Mouse (Mus musculus) lung, embryonic 15.5 days (tissue): Measurements from ENCODE around the gene Camk2d. TPM values are rescaled to one million over a fixed set of nuclear protein-coding genes. Genes with fewer than 3 reads are reported as not detected.
A peak's percentile ranks its signal among the peaks of the same experiment; 100 is the strongest.

Experiments used
- ATAC-seq: fragments of 200-750 bp; cut with Nextera tagmentation; 2 replicates; pipeline ENCODE4 v1.8.0; 2017; ENCODE audit warnings: moderate number of reproducible peaks, borderline replicate concordance; ENCODE audit not compliant: low FRiP score, low TSS enrichment; ENCODE audit errors: extremely low read depth
- H3K27ac ChIP-seq: fragments of 300-500 bp; sonication (generic); 2 replicates; pipeline ENCODE4 v1.5.1; 2015; ENCODE audit warnings: moderate library complexity, mild to moderate bottlenecking, inconsistent platforms
- H3K27me3 ChIP-seq: fragments of 300-500 bp; sonication (generic); 2 replicates; pipeline ENCODE4 v1.6.1; 2015; ENCODE audit warnings: inconsistent platforms
- H3K36me3 ChIP-seq: fragments of 300-500 bp; sonication (generic); 2 replicates; pipeline ENCODE4 v1.6.1; 2015; ENCODE audit warnings: inconsistent platforms
- H3K4me1 ChIP-seq: fragments of 300-500 bp; sonication (generic); 2 replicates; pipeline ENCODE4 v1.6.1; 2015; ENCODE audit warnings: inconsistent platforms
- H3K4me2 ChIP-seq: fragments of 300-500 bp; sonication (generic); 2 replicates; pipeline ENCODE4 v1.6.1; 2015; ENCODE audit warnings: inconsistent platforms, mild to moderate bottlenecking, moderate library complexity
- H3K4me3 ChIP-seq: fragments of 300-500 bp; sonication (generic); 2 replicates; pipeline ENCODE4 v1.5.1; 2015; ENCODE audit warnings: mild to moderate bottlenecking, inconsistent platforms
- H3K9ac ChIP-seq: fragments of 300-500 bp; sonication (generic); 2 replicates; pipeline ENCODE4 v1.6.1; 2015; ENCODE audit warnings: inconsistent platforms
- H3K9me3 ChIP-seq: fragments of 300-500 bp; sonication (generic); 2 replicates; pipeline ENCODE4 v1.6.1; 2016; ENCODE audit warnings: inconsistent platforms
- WGBS: fragments of 180-500 bp; shearing (Covaris S2); methylation state at CpG from one replicate; pipeline ENCODE4 v1.1.7; 2015; 5-methylcytosine and 5-hydroxymethylcytosine counted together
- polyA plus RNA-seq: library from polyadenylated mRNA; unstranded; fragments of >200 nt; fragmentation: Nextera tagmentation; extraction: Ambion mirVana; gene quantifications from 2 replicates; pipeline ENCODE4 v1.2.1, GENCODE M21; 2015

Gene Camk2d
- polyA plus RNA-seq, 1 experiment from 2014 or later: 39.0 TPM

DNA sequence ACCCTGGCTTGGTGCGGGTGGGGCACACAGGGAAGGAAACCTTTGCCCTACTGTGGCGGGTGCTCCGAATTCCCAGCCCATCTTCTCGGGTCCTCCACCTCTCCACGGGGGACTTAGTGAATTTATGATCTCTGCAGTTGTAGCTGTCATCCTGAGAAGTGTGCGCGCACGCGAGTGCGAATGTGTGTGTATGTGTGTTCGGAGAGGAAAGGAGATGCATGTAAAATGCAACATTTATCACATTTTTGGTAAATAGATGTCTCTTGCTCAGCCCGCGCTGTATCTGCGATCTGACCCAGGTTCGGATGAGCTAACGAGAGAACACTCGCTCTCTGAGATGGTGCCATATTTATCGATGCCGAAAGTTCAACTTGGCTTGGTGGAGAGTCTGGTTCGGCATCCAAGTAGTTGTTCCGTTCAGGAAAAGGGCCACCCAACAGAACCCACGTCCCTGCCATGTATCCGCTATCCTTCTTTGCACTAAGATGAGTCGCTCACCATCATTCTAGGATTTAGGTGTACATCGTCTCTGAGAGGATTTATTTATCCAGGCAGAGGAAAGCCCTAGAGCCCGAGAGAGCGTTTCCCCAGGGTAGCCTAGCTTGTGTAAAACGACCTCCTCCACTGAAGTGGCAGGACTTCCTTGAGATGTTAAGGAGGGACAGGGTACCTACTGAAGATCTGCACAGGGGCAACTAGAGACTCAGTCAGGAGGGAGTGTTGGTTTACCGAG, 1.7 kb downstream of the Camk2d start:
- H3K27me3 ChIP-seq: no peaks in the 10 kb centered on the region
- H3K4me2 ChIP-seq: peak overlapping the region; percentile 89
- peak overlapping the region; percentile 81 for H3K4me3 ChIP-seq
- H3K27ac ChIP-seq: peak overlapping the region; percentile 98
- WGBS: under 1% methylated on average over 29 of the region's 29 CpGs
- ATAC-seq: no peak
- H3K4me1 ChIP-seq: peaks cover 17% of the 10 kb centered on the region
- H3K9ac ChIP-seq: peak overlapping the region; percentile 80
- peaks cover 5% of the 10 kb centered on the region; the same call in 1 of the 2 replicates for H3K36me3 ChIP-seq
- H3K9me3 ChIP-seq: no peaks in the 10 kb centered on the region

DNA sequence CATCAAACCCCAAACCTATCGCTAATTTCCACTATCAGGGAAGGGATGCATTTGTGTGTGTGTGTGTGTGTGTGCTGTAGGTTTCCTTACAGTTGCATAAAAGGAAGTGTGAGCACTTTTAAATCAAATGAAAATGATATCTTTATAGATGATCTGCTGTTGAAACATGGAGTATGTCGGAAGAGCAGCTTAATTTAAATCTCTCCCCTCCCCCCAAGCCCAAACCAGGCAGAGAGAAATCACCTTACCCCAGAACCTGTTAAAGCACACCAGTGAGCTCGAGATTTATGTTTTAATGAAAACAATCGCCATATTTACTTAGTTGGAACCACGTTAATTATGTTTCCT, 2.2 kb downstream of the Camk2d start:
- peak overlapping the region; percentile 80 for H3K9ac ChIP-seq
- peak overlapping the region; percentile 98; the same call in 1 of the 2 replicates for H3K27ac ChIP-seq

DNA sequence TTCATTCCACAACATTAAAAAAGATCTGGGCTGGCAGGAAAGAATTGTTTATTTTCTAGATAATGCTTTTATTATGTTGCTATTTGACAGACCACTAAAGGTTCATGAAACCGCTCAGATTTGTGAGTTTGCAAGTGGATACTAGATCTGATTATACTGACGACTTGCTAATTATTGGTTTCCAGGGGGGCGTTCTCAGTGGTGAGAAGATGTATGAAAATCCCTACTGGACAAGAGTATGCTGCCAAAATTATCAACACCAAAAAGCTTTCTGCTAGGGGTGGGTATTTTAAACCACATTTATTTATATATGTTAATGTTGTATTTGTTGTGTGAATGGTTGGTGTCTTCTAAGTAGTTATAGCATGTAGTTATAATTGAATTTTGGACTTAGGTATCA, 2.8 kb downstream of the Camk2d start:
- H3K9me3 ChIP-seq: no peaks in the 10 kb centered on the region
- H3K27me3 ChIP-seq: no peaks in the 10 kb centered on the region
- peak overlapping the region; percentile 89 for H3K4me2 ChIP-seq
- peaks cover 5% of the 10 kb centered on the region; the same call in 1 of the 2 replicates for H3K36me3 ChIP-seq
- 44% methylated on average over 3 of the region's 3 CpGs for WGBS
- ATAC-seq: no peak
- H3K4me3 ChIP-seq: peak overlapping the region; percentile 81
- H3K4me1 ChIP-seq: peaks cover 17% of the 10 kb centered on the region
- H3K27ac ChIP-seq: no peak overlapping the region
- H3K9ac ChIP-seq: no peak overlapping the region

More for the DNA sequence above, 2.2 kb downstream of the Camk2d start:
- Histone ChIP-seq H3K27me3 (no peaks in the 10 kb centered on the region), H3K36me3 (peaks cover 5% of the 10 kb centered on the region; the same call in 1 of the 2 replicates), H3K4me1 (peaks cover 17% of the 10 kb centered on the region), H3K4me3 (peak overlapping the region; percentile 81), H3K9me3 (no peaks in the 10 kb centered on the region), H3K4me2 (peak overlapping the region; percentile 89)
- 5% methylated on average over 5 of the region's 5 CpGs for WGBS
- ATAC-seq: no peak

DNA sequence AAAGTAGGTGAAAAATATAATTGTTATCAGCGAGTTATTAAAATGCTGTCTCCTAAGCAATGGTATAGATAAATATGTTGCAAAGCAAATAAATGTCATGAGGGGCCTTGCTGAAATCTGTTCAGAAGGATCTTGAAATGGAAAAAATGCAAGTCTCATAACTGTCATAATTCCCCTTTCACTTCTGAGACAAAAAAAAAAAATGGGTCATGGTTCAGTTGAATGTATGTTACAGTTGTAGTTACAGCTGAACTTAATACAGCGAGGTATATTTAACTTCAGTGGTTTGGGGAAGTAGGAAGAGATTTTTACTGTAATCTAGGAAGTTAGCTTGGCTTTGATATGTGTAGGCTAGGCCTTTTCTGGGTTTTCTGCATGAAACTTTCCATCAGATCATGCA, 3.2 kb downstream of the Camk2d start:
- Histone ChIP-seq H3K27ac (no peak overlapping the region), H3K4me1 (peaks cover 17% of the 10 kb centered on the region), H3K9ac (no peak overlapping the region), H3K27me3 (no peaks in the 10 kb centered on the region), H3K4me3 (no peak overlapping the region), H3K36me3 (peaks cover 5% of the 10 kb centered on the region; the same call in 1 of the 2 replicates), H3K4me2 (no peak overlapping the region), H3K9me3 (no peaks in the 10 kb centered on the region)
- 62% methylated on average over 2 of the region's 2 CpGs for WGBS
- no peak for ATAC-seq

DNA sequence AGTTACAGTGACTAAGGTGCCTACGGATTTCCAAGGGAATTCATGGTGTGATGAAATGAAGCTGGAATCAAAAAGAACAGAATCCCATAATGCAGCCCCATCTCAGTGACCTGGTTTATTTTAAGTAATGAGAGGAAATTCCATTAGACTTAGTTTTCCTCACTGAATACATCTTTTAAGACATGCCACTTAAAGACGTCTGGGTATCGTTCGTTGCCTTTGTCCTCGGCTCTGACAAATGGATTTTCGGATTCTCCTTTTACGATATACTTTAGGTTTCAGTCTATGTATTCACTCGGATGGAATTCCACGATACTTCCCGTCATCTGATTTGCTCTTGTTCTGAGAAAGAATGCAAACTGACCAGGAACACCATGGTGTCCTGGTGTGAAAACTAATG, 3.8 kb downstream of the Camk2d start:
- Histone ChIP-seq H3K4me1 (peaks cover 17% of the 10 kb centered on the region), H3K27me3 (no peaks in the 10 kb centered on the region), H3K36me3 (peaks cover 5% of the 10 kb centered on the region; the same call in 1 of the 2 replicates), H3K27ac (no peak overlapping the region), H3K4me3 (no peak overlapping the region), H3K4me2 (no peak overlapping the region), H3K9ac (no peak overlapping the region), H3K9me3 (no peaks in the 10 kb centered on the region)
- WGBS: 72% methylated on average over 10 of the region's 10 CpGs
- no peak for ATAC-seq

DNA sequence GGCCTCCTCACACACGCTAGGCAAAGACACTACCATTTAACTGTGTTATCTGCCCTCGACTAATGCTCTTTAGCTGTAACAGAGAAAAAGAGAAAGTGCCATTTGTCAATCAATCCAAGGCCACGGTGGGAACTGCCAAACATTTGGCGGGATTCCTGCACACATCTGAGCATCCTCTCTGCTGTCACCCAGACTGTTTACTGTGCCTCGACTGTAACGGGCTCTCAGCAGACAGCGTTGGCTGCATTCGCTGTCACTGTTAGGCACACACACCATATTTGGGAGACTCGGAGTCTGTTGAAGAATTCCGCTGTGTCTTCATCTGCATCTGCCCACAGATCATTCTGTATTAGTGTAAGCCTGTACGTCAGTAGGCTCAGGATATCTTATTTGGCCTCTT, 6.7 kb downstream of the Camk2d start:
- 37% methylated on average over 11 of the region's 11 CpGs for WGBS
- Histone ChIP-seq H3K9ac (no peak overlapping the region), H3K27me3 (no peaks in the 10 kb centered on the region), H3K4me1 (peaks cover 13% of the 10 kb centered on the region), H3K9me3 (no peaks in the 10 kb centered on the region), H3K4me2 (no peak overlapping the region), H3K4me3 (no peak overlapping the region), H3K36me3 (peaks cover 5% of the 10 kb centered on the region; the same call in 1 of the 2 replicates), H3K27ac (no peak overlapping the region)
- peak; percentile 76; the same call in 1 of the 2 replicates for ATAC-seq

DNA sequence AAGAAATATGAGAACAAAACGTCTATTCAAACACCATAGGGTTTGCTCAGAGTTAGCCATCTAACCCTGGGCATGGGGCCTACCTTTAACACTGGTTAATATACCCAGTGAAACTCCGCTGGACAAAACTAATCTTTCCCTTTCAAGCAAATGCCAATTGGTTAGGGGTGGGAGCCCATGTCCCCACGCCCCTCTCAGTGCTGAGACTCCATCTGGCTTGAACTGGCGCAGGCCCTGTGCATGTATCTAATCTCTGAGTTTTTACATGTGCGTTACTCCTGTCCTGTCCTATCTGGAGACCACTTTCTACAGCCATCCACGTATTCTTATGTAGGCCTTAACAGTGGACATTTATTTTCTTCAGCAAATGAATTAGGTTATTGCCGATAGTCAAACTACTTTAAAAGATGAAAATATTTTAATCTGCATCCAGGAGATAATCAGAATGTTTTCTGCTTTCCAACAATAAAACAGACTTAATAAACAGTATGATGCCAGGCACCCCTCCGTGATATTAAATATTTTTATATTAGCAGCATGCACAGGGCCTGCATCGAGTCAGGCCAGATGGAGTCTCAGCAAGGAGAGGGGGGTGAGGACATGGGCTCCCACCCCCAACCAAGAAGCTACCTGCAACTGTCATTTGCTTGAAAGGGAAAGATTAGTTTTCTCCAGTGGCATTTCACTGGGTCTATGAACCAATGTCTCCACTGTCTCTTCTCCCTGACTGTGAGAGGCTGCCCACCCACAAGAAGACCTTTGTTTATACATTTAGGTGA, 8.7 kb downstream of the Camk2d start:
- Histone ChIP-seq H3K4me1 (peaks cover 9% of the 10 kb centered on the region), H3K27ac (no peak overlapping the region), H3K36me3 (peaks cover 5% of the 10 kb centered on the region; the same call in 1 of the 2 replicates), H3K9ac (no peak overlapping the region), H3K9me3 (no peaks in the 10 kb centered on the region), H3K4me3 (no peak overlapping the region), H3K27me3 (no peaks in the 10 kb centered on the region), H3K4me2 (no peak overlapping the region)
- ATAC-seq: no peak
- WGBS: 80% methylated on average over 9 of the region's 9 CpGs

DNA sequence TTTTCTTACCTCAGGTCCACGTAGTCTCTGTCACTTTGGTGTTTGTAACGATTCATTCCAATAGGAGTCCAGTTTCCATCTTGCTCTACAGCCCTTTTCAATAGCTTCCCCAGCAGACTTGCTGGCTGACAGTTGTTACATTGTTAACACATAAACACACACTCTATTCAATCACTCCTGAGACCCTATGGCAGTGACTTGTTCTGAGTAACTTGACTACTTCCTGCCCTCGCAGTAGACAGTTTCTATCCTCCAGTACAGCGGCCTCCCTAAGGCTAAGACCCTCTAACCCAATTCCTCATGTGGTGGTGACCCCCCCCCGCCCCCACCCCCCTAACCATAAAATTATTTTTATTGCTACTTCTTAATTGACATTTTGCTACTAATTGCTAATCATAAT, 13.2 kb downstream of the Camk2d start:
- Histone ChIP-seq H3K4me1 (peaks cover 28% of the 10 kb centered on the region), H3K27me3 (no peaks in the 10 kb centered on the region), H3K4me3 (no peak overlapping the region), H3K4me2 (no peak overlapping the region), H3K9me3 (no peaks in the 10 kb centered on the region), H3K9ac (no peak overlapping the region), H3K27ac (no peak overlapping the region), H3K36me3 (no peaks in the 10 kb centered on the region)
- no peak for ATAC-seq
- 39% methylated on average over 5 of the region's 5 CpGs for WGBS

DNA sequence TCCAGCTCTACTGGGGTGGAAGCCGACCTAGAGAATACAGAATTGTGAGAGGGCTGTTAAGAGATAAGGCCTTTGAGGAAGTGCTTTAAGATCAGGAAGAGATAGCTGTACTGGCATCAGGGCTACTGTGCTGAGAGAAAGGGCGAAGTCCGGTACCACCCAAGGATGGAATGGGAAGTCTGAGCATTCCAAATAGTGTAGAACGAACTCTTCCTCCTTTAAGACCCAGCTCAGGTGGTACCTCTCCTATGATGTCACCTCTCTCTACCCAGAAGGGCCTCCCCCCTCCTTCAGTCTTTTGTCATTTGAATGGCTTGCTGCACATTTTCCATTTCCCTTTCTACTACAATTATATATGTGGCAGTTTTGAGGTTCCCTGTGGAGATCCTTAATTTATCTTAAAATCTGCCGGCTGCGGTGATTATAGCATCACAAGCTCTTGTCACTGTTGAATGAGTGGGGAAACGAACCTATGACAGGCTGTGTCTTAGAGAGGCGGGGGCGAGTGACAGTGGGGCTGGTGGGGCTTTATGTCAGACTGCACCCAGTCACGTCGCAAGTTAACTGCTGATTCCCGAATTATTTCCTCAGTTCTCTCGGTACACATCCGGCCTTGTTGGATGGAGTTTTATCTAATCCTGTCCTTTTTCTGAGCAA, 13.8 kb downstream of the Camk2d start:
- Histone ChIP-seq H3K4me2 (peak overlapping the region; percentile 11; the same call in 1 of the 2 replicates), H3K9me3 (no peaks in the 10 kb centered on the region), H3K4me3 (no peak overlapping the region), H3K27ac (no peak overlapping the region), H3K9ac (no peak overlapping the region), H3K4me1 (peaks cover 28% of the 10 kb centered on the region), H3K27me3 (no peaks in the 10 kb centered on the region), H3K36me3 (no peaks in the 10 kb centered on the region)
- ATAC-seq: peak; percentile 41; the same call in 1 of the 2 replicates
- 44% methylated on average over 14 of the region's 14 CpGs for WGBS

DNA sequence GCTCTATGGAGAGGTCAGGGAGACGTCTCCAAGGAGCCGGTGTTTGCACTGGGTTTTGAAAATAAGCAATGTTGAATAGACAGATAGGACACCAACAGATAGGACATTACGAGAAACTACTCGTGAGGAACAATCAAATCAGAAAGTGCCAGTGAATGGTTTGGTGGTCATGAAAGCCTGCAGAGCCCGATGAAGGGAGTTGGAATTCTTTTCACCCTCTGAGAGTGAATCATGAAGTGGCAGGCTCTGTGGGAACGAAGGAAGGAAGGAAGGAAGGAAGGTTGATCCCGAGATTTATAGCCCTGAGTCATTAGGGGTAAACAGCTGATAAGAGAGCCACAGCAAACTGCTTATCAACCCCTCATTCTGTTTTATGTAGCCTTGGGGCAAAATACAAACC, 15.5 kb downstream of the Camk2d start:
- 17% methylated on average over 7 of the region's 7 CpGs for WGBS
- Histone ChIP-seq H3K4me3 (no peak overlapping the region), H3K27me3 (no peaks in the 10 kb centered on the region), H3K4me1 (peaks cover 28% of the 10 kb centered on the region), H3K9ac (no peak overlapping the region), H3K4me2 (no peak overlapping the region), H3K27ac (no peak overlapping the region), H3K9me3 (no peaks in the 10 kb centered on the region), H3K36me3 (no peaks in the 10 kb centered on the region)
- ATAC-seq: no peak

DNA sequence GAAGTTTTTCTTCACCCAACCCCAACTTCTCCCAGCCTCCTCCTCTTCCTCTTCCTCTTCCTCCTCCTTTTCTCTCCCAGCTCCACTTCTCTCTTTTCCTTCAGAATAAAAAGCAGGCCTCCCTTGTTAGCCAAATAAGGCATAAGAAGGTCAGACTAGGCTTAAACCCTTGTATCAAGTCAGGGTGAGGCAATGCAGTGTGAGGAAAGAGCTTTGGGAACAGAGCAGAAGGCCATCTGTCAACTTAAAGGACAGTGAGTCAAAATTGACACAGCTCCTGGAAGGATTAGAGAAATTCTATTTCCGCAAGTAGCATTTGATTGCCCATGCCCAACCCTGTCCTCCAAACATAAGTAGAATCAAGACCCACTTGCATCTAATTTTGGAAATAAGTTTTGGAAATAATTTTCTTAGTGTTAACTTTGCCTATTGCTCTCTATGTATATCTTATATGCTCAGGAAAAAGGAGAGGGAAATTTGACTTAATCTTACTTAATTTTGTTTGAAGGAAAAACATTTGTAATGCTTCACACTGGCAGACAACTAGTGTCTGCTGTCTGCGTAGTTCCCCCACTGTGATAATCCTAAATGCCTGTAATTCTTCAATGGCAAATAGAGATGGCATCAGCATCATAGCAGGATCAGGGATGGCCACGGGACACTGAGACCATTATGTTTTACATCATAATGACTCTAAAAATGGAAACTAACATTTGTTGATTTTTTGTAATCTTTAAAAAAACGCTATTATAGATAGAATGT, 16.8 kb downstream of the Camk2d start:
- Histone ChIP-seq H3K4me3 (no peak overlapping the region), H3K9me3 (no peaks in the 10 kb centered on the region), H3K4me2 (no peak overlapping the region), H3K36me3 (no peaks in the 10 kb centered on the region), H3K9ac (no peak overlapping the region), H3K27me3 (no peaks in the 10 kb centered on the region), H3K4me1 (peaks cover 28% of the 10 kb centered on the region), H3K27ac (no peak overlapping the region)
- ATAC-seq: no peak
- WGBS: 67% methylated on average over 4 of the region's 4 CpGs
